Mouse (Mus musculus) liver, postnatal 0 days (tissue): ENCODE results near the gene Dnajc7. TPM values are rescaled to one million over a fixed set of nuclear protein-coding genes. Genes with fewer than 3 reads are reported as not detected.

ENCODE experiments used
- ATAC-seq: fragments of 200-750 bp; cut with Nextera tagmentation; 2 replicates; pipeline ENCODE4 v1.8.0; 2017; ENCODE audit warnings: mild to moderate bottlenecking, moderate library complexity
- DNase-seq: peaks from one replicate; pipeline ENCODE4 v3.0.0-alpha.2; 2016
- H3K27ac ChIP-seq: fragments of 300-500 bp; sonication (generic); 2 replicates; pipeline ENCODE4 v1.5.1; 2014; ENCODE audit warnings: antibody characterized with exemption, moderate library complexity, mild to moderate bottlenecking, low read depth
- H3K27me3 ChIP-seq: fragments of 300-500 bp; sonication (generic); 2 replicates; pipeline ENCODE4 v1.6.1; 2014; ENCODE audit warnings: low read length, control low read depth, mixed read lengths; ENCODE audit not compliant: insufficient read depth
- H3K36me3 ChIP-seq: fragments of 300-500 bp; sonication (generic); replicated peaks from 2 replicates; pipeline ENCODE4 v1.6.1; 2014; ENCODE audit warnings: mild to moderate bottlenecking, control low read depth, low read length, moderate library complexity, mixed read lengths; ENCODE audit not compliant: insufficient read depth
- H3K4me1 ChIP-seq: fragments of 300-500 bp; sonication (generic); 2 replicates; pipeline ENCODE4 v1.6.1; 2014; ENCODE audit warnings: antibody characterized with exemption, mild to moderate bottlenecking, control low read depth; ENCODE audit not compliant: insufficient read depth
- H3K4me2 ChIP-seq: fragments of 300-500 bp; sonication (generic); 2 replicates; pipeline ENCODE4 v1.6.1; 2014; ENCODE audit warnings: low read depth, mild to moderate bottlenecking, low read length, moderate library complexity, mixed read lengths
- H3K4me3 ChIP-seq: fragments of 300-500 bp; sonication (generic); 2 replicates; pipeline ENCODE4 v1.5.1; 2014; ENCODE audit warnings: low read depth, low read length
- H3K9ac ChIP-seq: fragments of 300-500 bp; sonication (generic); replicated peaks from 2 replicates; pipeline ENCODE4 v1.6.1; 2014; ENCODE audit warnings: mild to moderate bottlenecking, moderate library complexity
- H3K9me3 ChIP-seq: fragments of 300-500 bp; sonication (generic); 2 replicates; pipeline ENCODE4 v1.6.1; 2016; ENCODE audit warnings: mild to moderate bottlenecking, control low read depth, low read length, mixed read lengths
- CTCF ChIP-seq: sonication (generic); IDR thresholded peaks from 2 replicates; pipeline ENCODE4 v1.5.1; 2016; ENCODE audit warnings: antibody characterized with exemption, low read depth
- EP300 ChIP-seq: IDR thresholded peaks from 2 replicates; pipeline ENCODE4 v1.6.1; 2016; ENCODE audit warnings: antibody characterized with exemption, low read depth, mild to moderate bottlenecking
- WGBS: fragments of 180-500 bp; shearing (Covaris S2); extraction: QIAGEN DNeasy Blood & Tissue Kit; methylation state at CpG from one replicate; pipeline ENCODE4 v1.1.7; 2014; ENCODE audit not compliant: insufficient replicate concordance; 5-methylcytosine and 5-hydroxymethylcytosine counted together
- polyA plus RNA-seq: library from polyadenylated mRNA; unstranded; fragments of >200 nt; fragmentation: Nextera tagmentation; extraction: Ambion mirVana; gene quantifications from 2 replicates; pipeline ENCODE4 v1.2.1, GENCODE M21; 2015

Dnajc7 gene
- polyA plus RNA-seq, 1 experiment from 2014 or later: 49.1 TPM

GRCm38 (mm10) chr11:100626701-100627195 lies 6.8 kb upstream of the Dnajc7 start:
- peaks cover 19% of the 10 kb centered on the region for H3K36me3 ChIP-seq
- no peak overlapping the region for H3K9ac ChIP-seq
- peaks cover 31% of the 10 kb centered on the region for H3K4me1 ChIP-seq
- peak overlapping the region; percentile 69 for H3K27ac ChIP-seq
- H3K4me2 ChIP-seq: peak overlapping the region; percentile 36; the same call in 1 of the 2 replicates
- H3K4me3 ChIP-seq: no peak overlapping the region
- peak; percentile 60 for ATAC-seq
- TF ChIP-seq CTCF: peak; percentile 93
- no peak; the same call in 1 of the 2 replicates for TF ChIP-seq EP300
- 11% methylated on average over 9 of the region's 9 CpGs for WGBS
- peak; percentile 85 for DNase-seq
- no peaks in the 10 kb centered on the region for H3K9me3 ChIP-seq
- no peaks in the 10 kb centered on the region for H3K27me3 ChIP-seq

DNA sequence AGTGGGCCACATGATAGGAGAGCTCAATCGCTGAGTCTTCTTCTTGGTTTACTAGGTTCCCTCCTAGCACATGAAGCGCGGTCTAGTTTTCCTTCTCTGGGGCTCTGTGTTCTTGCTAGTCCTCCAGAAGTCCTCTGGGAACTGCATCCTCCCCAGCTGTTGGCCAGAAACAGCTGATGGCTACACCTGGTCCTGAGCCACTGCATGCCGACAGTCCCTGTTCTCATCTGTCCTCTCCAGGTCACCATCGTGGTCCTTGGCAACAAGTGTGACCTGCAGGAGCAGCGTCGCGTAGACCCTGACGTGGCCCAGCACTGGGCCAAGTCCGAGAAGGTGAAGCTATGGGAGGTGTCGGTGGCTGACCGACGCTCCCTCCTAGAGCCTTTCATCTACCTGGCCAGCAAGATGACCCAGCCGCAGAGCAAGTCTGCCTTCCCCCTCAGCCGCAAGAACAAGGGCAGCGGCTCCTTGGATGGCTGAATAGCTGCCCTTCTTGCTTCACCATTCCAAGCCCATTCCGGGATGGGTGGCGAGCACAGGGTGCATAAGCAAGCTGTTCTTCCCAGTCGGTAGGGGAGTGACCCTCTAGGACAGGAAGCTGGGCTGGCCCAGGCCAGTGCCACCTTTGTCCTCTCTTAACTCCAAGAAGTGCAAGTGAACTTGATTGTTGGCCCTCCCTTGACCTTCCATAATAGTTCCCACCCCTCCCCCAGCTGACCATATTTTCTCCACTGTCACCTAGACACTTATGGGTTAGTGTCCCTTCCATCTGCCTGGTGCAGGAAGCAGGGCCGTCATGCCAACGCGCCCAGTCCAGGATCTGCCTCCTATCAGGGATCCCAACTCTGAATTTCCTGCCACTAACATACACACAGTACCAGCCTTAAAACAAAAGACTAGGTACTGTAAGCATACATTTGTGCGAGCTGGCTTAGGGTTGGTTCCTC lies 6.1 kb upstream of the Dnajc7 start:
- H3K4me1 ChIP-seq: peaks cover 31% of the 10 kb centered on the region
- 0 out of 2 replicates have a peak overlapping the region, but pooled peaks have one; percentile 35 for H3K4me2 ChIP-seq
- peak overlapping the region; percentile 69 for H3K27ac ChIP-seq
- DNase-seq (no peak), ATAC-seq (no peak)
- peaks cover 19% of the 10 kb centered on the region for H3K36me3 ChIP-seq
- H3K27me3 ChIP-seq: no peaks in the 10 kb centered on the region
- no peak overlapping the region for H3K9ac ChIP-seq
- 86% methylated on average over 23 of the region's 23 CpGs for WGBS
- no peak for TF ChIP-seq CTCF
- no peak for TF ChIP-seq EP300
- H3K9me3 ChIP-seq: no peaks in the 10 kb centered on the region
- H3K4me3 ChIP-seq: no peak overlapping the region

DNA sequence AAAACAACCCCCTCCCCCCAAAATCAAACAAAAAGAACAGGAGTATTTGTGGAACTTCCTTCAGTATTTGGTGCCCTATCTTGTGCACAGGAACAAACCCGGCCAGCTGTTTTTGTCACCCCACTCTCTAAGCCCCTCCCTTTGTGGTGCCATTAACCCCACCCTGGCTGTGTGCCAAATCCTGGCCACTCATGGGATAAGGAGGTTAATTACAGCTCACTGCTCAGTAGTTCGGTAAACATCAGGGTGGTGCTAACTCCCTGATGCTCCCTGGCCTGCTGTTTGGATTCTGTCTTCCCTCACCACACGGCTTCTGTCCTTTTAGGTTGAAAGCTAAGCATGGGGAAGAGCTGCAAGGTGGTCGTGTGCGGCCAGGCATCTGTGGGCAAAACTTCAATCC lies 3.9 kb upstream of the Dnajc7 start:
- peak overlapping the region; percentile 92 for H3K27ac ChIP-seq
- WGBS: 37% methylated on average over 5 of the region's 5 CpGs
- peak overlapping the region; percentile 91 for H3K4me3 ChIP-seq
- H3K9me3 ChIP-seq: no peaks in the 10 kb centered on the region
- peak overlapping the region; percentile 88 for H3K9ac ChIP-seq
- ATAC-seq (0 out of 2 replicates have a peak, but pooled peaks have one; percentile 2), DNase-seq (peak; percentile 86)
- H3K4me1 ChIP-seq: peaks cover 38% of the 10 kb centered on the region
- H3K36me3 ChIP-seq: peaks cover 19% of the 10 kb centered on the region
- no peak for TF ChIP-seq CTCF
- no peak for TF ChIP-seq EP300
- peak overlapping the region; percentile 87 for H3K4me2 ChIP-seq
- H3K27me3 ChIP-seq: no peaks in the 10 kb centered on the region

DNA sequence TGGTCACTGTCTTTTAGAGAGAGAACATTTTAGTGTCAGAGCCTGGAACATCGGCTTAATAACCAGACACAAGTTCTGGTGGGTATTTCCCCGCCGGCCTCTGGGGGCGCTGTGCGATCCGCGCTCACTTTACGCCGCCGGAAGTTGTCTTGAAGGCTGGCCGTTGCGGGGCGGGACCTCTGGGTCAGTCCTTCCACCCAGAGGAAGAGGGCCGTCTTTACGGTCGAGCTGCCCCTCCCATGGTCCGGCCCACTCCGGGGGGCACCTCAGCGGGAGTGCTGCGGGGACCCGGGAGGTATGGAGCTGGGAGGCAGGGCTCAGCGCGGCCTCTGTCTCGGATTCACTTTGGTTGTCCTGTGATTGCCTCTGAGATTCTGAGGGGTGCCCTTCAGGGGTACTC lies 2.7 kb upstream of the Dnajc7 start:
- DNase-seq: peak; percentile 96
- Histone ChIP-seq H3K4me2 (peak overlapping the region; percentile 87), H3K27ac (peak overlapping the region; percentile 92), H3K4me3 (peak overlapping the region; percentile 91), H3K27me3 (no peaks in the 10 kb centered on the region), H3K9ac (peak overlapping the region; percentile 88), H3K4me1 (peaks cover 45% of the 10 kb centered on the region), H3K36me3 (peaks cover 19% of the 10 kb centered on the region), H3K9me3 (no peaks in the 10 kb centered on the region)
- TF ChIP-seq EP300 (peak; percentile 78), CTCF (peak; percentile 98)
- under 1% methylated on average over 24 of the region's 24 CpGs for WGBS
- ATAC-seq: peak; percentile 74

GRCm38 (mm10) chr11:100619485-100619975 lies 438 bp downstream of the Dnajc7 start:
- H3K4me2 ChIP-seq: peak overlapping the region; percentile 98
- TF ChIP-seq CTCF (peak; percentile 48), EP300 (peak; percentile 31; the same call in 1 of the 2 replicates)
- WGBS: 3% methylated on average over 40 of the region's 40 CpGs
- H3K36me3 ChIP-seq: peaks cover under 1% of the 10 kb centered on the region; the same call in 1 of the 2 replicates
- DNase-seq (peak; percentile 95), ATAC-seq (peak; percentile 91)
- H3K4me3 ChIP-seq: peak overlapping the region; percentile 94
- H3K27ac ChIP-seq: peak overlapping the region; percentile 94
- H3K4me1 ChIP-seq: peaks cover 32% of the 10 kb centered on the region
- peak overlapping the region; percentile 92 for H3K9ac ChIP-seq
- no peaks in the 10 kb centered on the region for H3K9me3 ChIP-seq
- no peaks in the 10 kb centered on the region for H3K27me3 ChIP-seq
